9 mouse cellular contexts compared by ENCODE assay signal in genomic region chr11:78166161-78166560, GRCm38 (mm10). TPM values are rescaled to one million over a fixed set of nuclear protein-coding genes. Genes with fewer than 3 reads are reported as not detected.
DNase-seq lines count a peak whose midpoint lies in the region; ATAC-seq and TF ChIP-seq lines count a peak whose summit lies in the region.
"Had no signal": no experiment of that assay in that cellular context is flagged by ENCODE, and none has a peak within 500 bp of the region (broad histone marks: within the 10 kb centered on the region; RNA-seq: fewer than 3 reads in every experiment).

No protein-coding gene starts in this region.

- H3K9ac ChIP-seq in embryonic facial prominence, embryonic 14.5 days (ENCODE audit: low read depth, low read length): no peak overlapping the region; the same call in 1 of the 2 replicates
- H3K9ac ChIP-seq in midbrain, postnatal 0 days (replicated peaks; ENCODE audit: low read length, poor library complexity, severe bottlenecking): no peak overlapping the region

- 36% methylated on average over 4 of the region's 4 CpGs for WGBS in embryonic facial prominence, embryonic 14.5 days
- 52% methylated on average over 4 of the region's 4 CpGs for WGBS in midbrain, postnatal 0 days

- H3K27ac ChIP-seq in layer of hippocampus, adult 2 months: peak overlapping the region; percentile 80
- peak overlapping the region; percentile 97 for H3K27ac ChIP-seq in embryonic facial prominence, embryonic 14.5 days (replicated peaks; ENCODE audit: low read depth, low read length)
- no peak overlapping the region for H3K27ac ChIP-seq in midbrain, postnatal 0 days (ENCODE audit: low read depth, low read length)

- ATAC-seq in embryonic facial prominence, embryonic 14.5 days (ENCODE audit: low read depth): no peak
- no peak for ATAC-seq in midbrain, postnatal 0 days (ENCODE audit: low FRiP score)

- H3K4me3 ChIP-seq in layer of hippocampus, adult 2 months: peak overlapping the region; percentile 89
- H3K4me3 ChIP-seq in embryonic facial prominence, embryonic 14.5 days (ENCODE audit: low read depth, low read length): peak overlapping the region; percentile 100
- peak overlapping the region; percentile 96; the same call in 1 of the 2 replicates for H3K4me3 ChIP-seq in midbrain, postnatal 0 days (ENCODE audit: low read depth, low read length)

- TF ChIP-seq CTCF in layer of hippocampus, adult 2 months (conservative IDR thresholded peaks at IDR 0.05): no peak
- TF ChIP-seq CTCF in midbrain, postnatal 0 days (IDR thresholded peaks at IDR 0.05): no peak

- H3K4me1 ChIP-seq in embryonic facial prominence, embryonic 14.5 days (ENCODE audit: control insufficient read depth, insufficient read depth, low read length): peaks cover 20% of the 10 kb centered on the region
- H3K4me1 ChIP-seq in midbrain, postnatal 0 days (ENCODE audit: insufficient read depth, low read length): peaks cover 16% of the 10 kb centered on the region

- H3K36me3 ChIP-seq in embryonic facial prominence, embryonic 14.5 days (ENCODE audit: control insufficient read depth, insufficient read depth, low read length): peaks cover 11% of the 10 kb centered on the region
- H3K36me3 ChIP-seq in midbrain, postnatal 0 days (ENCODE audit: insufficient read depth, low read length): peaks cover 9% of the 10 kb centered on the region; the same call in 1 of the 2 replicates

- no peaks in the 10 kb centered on the region for H3K9me3 ChIP-seq in embryonic facial prominence, embryonic 14.5 days (ENCODE audit: control insufficient read depth, low read length)
- H3K9me3 ChIP-seq in midbrain, postnatal 0 days (ENCODE audit: low read length): no peaks in the 10 kb centered on the region

- peak overlapping the region; percentile 77 for H3K4me2 ChIP-seq in embryonic facial prominence, embryonic 14.5 days (ENCODE audit: low read depth, low read length)
- H3K4me2 ChIP-seq in midbrain, postnatal 0 days (ENCODE audit: low read depth, low read length, poor library complexity, severe bottlenecking): peak overlapping the region; percentile 81

- no peaks in the 10 kb centered on the region for H3K27me3 ChIP-seq in embryonic facial prominence, embryonic 14.5 days (replicated peaks; ENCODE audit: control insufficient read depth, insufficient read depth, low read length)
- H3K27me3 ChIP-seq in midbrain, postnatal 0 days (ENCODE audit: insufficient read depth, low read length): no peaks in the 10 kb centered on the region

- no peak for DNase-seq in layer of hippocampus, adult 2 months (ENCODE audit: low spot score in 2 of 2)
- DNase-seq in layer of hippocampus, adult 9-11 months: no peak
- DNase-seq in embryonic facial prominence, embryonic 14.5 days (ENCODE audit: low spot score): no peak
- DNase-seq in induced T-regulatory cell, adult 2 months (ENCODE audit: low read depth): peak; percentile 15
- DNase-seq in midbrain, postnatal 0 days (ENCODE audit: low spot score): no peak
- DNase-seq in adrenal gland, postnatal 25 days: no peak
- DNase-seq in thymus, postnatal 25 days: no peak
- DNase-seq in frontal cortex, postnatal 10 days (ENCODE audit: low spot score in 2 of 2): no peak

RNA-seq across cellular contexts. Expression of gene Traf4, which starts 0.8 kb away (rescaled TPM):
- 10 to 100 TPM; 11.1 to 13.3 TPM for total RNA-seq in layer of hippocampus, adult 2 months (2021)
- polyA plus RNA-seq in embryonic facial prominence, embryonic 14.5 days (2014; fragmentation: Nextera tagmentation; extraction: Ambion mirVana): 52.4 and 60.8 TPM in 2 replicates
- 80.5 and 89.5 TPM in 2 replicates for total RNA-seq in midbrain, postnatal 0 days (2014; rRNA removed)
- 68.4 and 71.1 TPM in 2 replicates for polyA plus RNA-seq in midbrain, postnatal 0 days (2015; fragmentation: Nextera tagmentation; extraction: Ambion mirVana)
- 35.6 and 42.3 TPM in 2 replicates for total RNA-seq in adrenal gland, postnatal 25 days (2021)

RNA-seq across cellular contexts. Expression of gene Nek8, which starts 10.3 kb away (rescaled TPM):
- 1 to 10 TPM; 2.6 to 3.3 TPM for total RNA-seq in layer of hippocampus, adult 2 months (2021)
- polyA plus RNA-seq in embryonic facial prominence, embryonic 14.5 days (2014; fragmentation: Nextera tagmentation; extraction: Ambion mirVana): 10.8 and 12.6 TPM in 2 replicates
- 7.1 and 7.6 TPM in 2 replicates for total RNA-seq in midbrain, postnatal 0 days (2014; rRNA removed)
- polyA plus RNA-seq in midbrain, postnatal 0 days (2015; fragmentation: Nextera tagmentation; extraction: Ambion mirVana): 4.5 and 5.7 TPM in 2 replicates
- 15.7 and 17.6 TPM in 2 replicates for total RNA-seq in adrenal gland, postnatal 25 days (2021)

RNA-seq across cellular contexts. Expression of gene Tlcd1, which starts 10.3 kb away (rescaled TPM):
- 10 to 100 TPM; 21.1 to 24.3 TPM for total RNA-seq in layer of hippocampus, adult 2 months (2021)
- 22.2 and 23.8 TPM in 2 replicates for polyA plus RNA-seq in embryonic facial prominence, embryonic 14.5 days (2014; fragmentation: Nextera tagmentation; extraction: Ambion mirVana)
- total RNA-seq in midbrain, postnatal 0 days (2014; rRNA removed): 12.6 and 24.0 TPM in 2 replicates
- 18.1 and 25.4 TPM in 2 replicates for polyA plus RNA-seq in midbrain, postnatal 0 days (2015; fragmentation: Nextera tagmentation; extraction: Ambion mirVana)
- total RNA-seq in adrenal gland, postnatal 25 days (2021): 73.0 and 107 TPM in 2 replicates

RNA-seq across cellular contexts. Expression of gene Rpl23a, which starts 17.2 kb away (rescaled TPM):
- total RNA-seq in layer of hippocampus, adult 2 months (2021): 100 to 1,000 TPM; 747 to 755 TPM
- 1,626 and 1,746 TPM in 2 replicates for polyA plus RNA-seq in embryonic facial prominence, embryonic 14.5 days (2014; fragmentation: Nextera tagmentation; extraction: Ambion mirVana)
- 753 and 863 TPM in 2 replicates for total RNA-seq in midbrain, postnatal 0 days (2014; rRNA removed)
- 853 and 860 TPM in 2 replicates for polyA plus RNA-seq in midbrain, postnatal 0 days (2015; fragmentation: Nextera tagmentation; extraction: Ambion mirVana)
- 1,910 and 2,113 TPM in 2 replicates for total RNA-seq in adrenal gland, postnatal 25 days (2021)

RNA-seq across cellular contexts. Expression of gene Rab34, which starts 22.1 kb away (rescaled TPM):
- total RNA-seq in layer of hippocampus, adult 2 months (2021): 10 to 100 TPM; 33.3 TPM
- polyA plus RNA-seq in embryonic facial prominence, embryonic 14.5 days (2014; fragmentation: Nextera tagmentation; extraction: Ambion mirVana): 136 and 156 TPM in 2 replicates
- 71.3 and 78.4 TPM in 2 replicates for total RNA-seq in midbrain, postnatal 0 days (2014; rRNA removed)
- polyA plus RNA-seq in midbrain, postnatal 0 days (2015; fragmentation: Nextera tagmentation; extraction: Ambion mirVana): 65.0 and 65.5 TPM in 2 replicates
- total RNA-seq in adrenal gland, postnatal 25 days (2021): 90.8 and 97.4 TPM in 2 replicates
- polyA plus RNA-seq: activated CD4-positive, CD25-positive, alpha-beta regulatory T cell, adult 4 months had no signal
